Mouse (Mus musculus) midbrain, postnatal 0 days (tissue): ENCODE data around the gene 1700028J19Rik. TPM values are rescaled to one million over a fixed set of nuclear protein-coding genes. Genes with fewer than 3 reads are reported as not detected.

Experiments
- ATAC-seq: fragments of 200-750 bp; cut with Nextera tagmentation; 2 replicates; pipeline ENCODE4 v1.8.0; 2017; ENCODE audit warnings: moderate number of reproducible peaks, mild to moderate bottlenecking, moderate TSS enrichment, moderate library complexity; ENCODE audit not compliant: low FRiP score
- DNase-seq: peaks from one replicate; pipeline ENCODE4 v3.0.0-alpha.2; 2015; ENCODE audit warnings: low spot score
- H3K27ac ChIP-seq: fragments of 300-500 bp; sonication (generic); 2 replicates; pipeline ENCODE4 v1.5.1; 2014; ENCODE audit warnings: low read depth, mild to moderate bottlenecking, low read length, mixed read lengths
- H3K27me3 ChIP-seq: fragments of 300-500 bp; sonication (generic); 2 replicates; pipeline ENCODE4 v1.6.1; 2014; ENCODE audit warnings: low read length, control low read depth, mixed read lengths; ENCODE audit not compliant: insufficient read depth
- H3K36me3 ChIP-seq: fragments of 300-500 bp; sonication (generic); 2 replicates; pipeline ENCODE4 v1.6.1; 2014; ENCODE audit warnings: low read length, control low read depth, mixed read lengths; ENCODE audit not compliant: insufficient read depth
- H3K4me1 ChIP-seq: fragments of 300-500 bp; sonication (generic); 2 replicates; pipeline ENCODE4 v1.6.1; 2014; ENCODE audit warnings: mild to moderate bottlenecking, control low read depth, antibody characterized with exemption, low read length, mixed read lengths; ENCODE audit not compliant: insufficient read depth
- H3K4me2 ChIP-seq: fragments of 300-500 bp; sonication (generic); 2 replicates; pipeline ENCODE4 v1.6.1; 2014; ENCODE audit warnings: low read depth, mild to moderate bottlenecking, low read length, mixed read lengths; ENCODE audit not compliant: poor library complexity, severe bottlenecking
- H3K4me3 ChIP-seq: fragments of 300-500 bp; sonication (generic); 2 replicates; pipeline ENCODE4 v1.5.1; 2014; ENCODE audit warnings: low read depth, mild to moderate bottlenecking, low read length, moderate library complexity
- H3K9ac ChIP-seq: fragments of 300-500 bp; sonication (generic); replicated peaks from 2 replicates; pipeline ENCODE4 v1.6.1; 2014; ENCODE audit warnings: mild to moderate bottlenecking, low read length, moderate library complexity, mixed read lengths; ENCODE audit not compliant: poor library complexity, severe bottlenecking
- H3K9me3 ChIP-seq: fragments of 300-500 bp; sonication (generic); 2 replicates; pipeline ENCODE4 v1.6.1; 2016; ENCODE audit warnings: low read length, control low read depth
- CTCF ChIP-seq: IDR thresholded peaks from 2 replicates; pipeline ENCODE4 v1.5.1; 2016; ENCODE audit warnings: antibody characterized with exemption, mild to moderate bottlenecking
- WGBS: fragments of 180-500 bp; shearing (Covaris S2); extraction: QIAGEN DNeasy Blood & Tissue Kit; methylation state at CpG from one replicate; pipeline ENCODE4 v1.1.7; 2014; 5-methylcytosine and 5-hydroxymethylcytosine counted together
- polyA plus RNA-seq: library from polyadenylated mRNA; unstranded; fragments of >200 nt; fragmentation: Nextera tagmentation; extraction: Ambion mirVana; gene quantifications from 2 replicates; pipeline ENCODE4 v1.2.1, GENCODE M21; 2015
- total RNA-seq: library from RNA; depleted of rRNA; stranded (reverse); fragments of >200 nt; gene quantifications from 2 replicates; pipeline ENCODE4 v1.2.3, GENCODE M21; 2014

Gene 1700028J19Rik
- total and polyA plus RNA-seq, 2 experiments from 2014 or later = 0.88 to 1.6 TPM

GRCm38 (mm10) chr7:44277250-44277622 lies 30.7 kb upstream of the 1700028J19Rik start:
- H3K27ac ChIP-seq = no peak overlapping the region
- no peak overlapping the region for H3K4me3 ChIP-seq
- 35% methylated on average over 2 of the region's 2 CpGs for WGBS
- no peak overlapping the region for H3K9ac ChIP-seq
- peak; percentile 74 for TF ChIP-seq CTCF
- DNase-seq (peak; percentile 47), ATAC-seq (0 out of 2 replicates have a peak, but pooled peaks have one; percentile 25)
- no peaks in the 10 kb centered on the region for H3K4me1 ChIP-seq
- H3K4me2 ChIP-seq = no peak overlapping the region
- 0 out of 2 replicates have a peak, but pooled peaks cover 4% of the 10 kb centered on the region for H3K27me3 ChIP-seq
- no peaks in the 10 kb centered on the region for H3K9me3 ChIP-seq
- no peaks in the 10 kb centered on the region for H3K36me3 ChIP-seq

- H3K4me1 ChIP-seq = no peaks in the 10 kb centered on the region
- 62% methylated on average over 10 of the region's 10 CpGs for WGBS
- no peaks in the 10 kb centered on the region for H3K9me3 ChIP-seq
- 0 out of 2 replicates have a peak, but pooled peaks cover 4% of the 10 kb centered on the region for H3K27me3 ChIP-seq
- DNase-seq = no peak
- TF ChIP-seq CTCF = no peak
- ATAC-seq = no peak
- H3K4me2 ChIP-seq = no peak overlapping the region
- no peaks in the 10 kb centered on the region for H3K36me3 ChIP-seq
- no peak overlapping the region for H3K9ac ChIP-seq
- no peak overlapping the region for H3K4me3 ChIP-seq
- H3K27ac ChIP-seq = no peak overlapping the region
Measured at GRCm38 (mm10) chr7:44276461-44277249, 30.2 kb upstream of the 1700028J19Rik start.

GRCm38 (mm10) chr7:44275546-44275945 lies 29.1 kb upstream of the 1700028J19Rik start:
- DNase-seq = no peak
- ATAC-seq = no peak
- TF ChIP-seq CTCF = 0 out of 2 replicates have a peak, but pooled peaks have one; percentile 8
- Histone ChIP-seq H3K27me3 (0 out of 2 replicates have a peak, but pooled peaks cover 4% of the 10 kb centered on the region), H3K9ac (no peak overlapping the region), H3K27ac (no peak overlapping the region), H3K36me3 (no peaks in the 10 kb centered on the region), H3K4me2 (no peak overlapping the region), H3K9me3 (no peaks in the 10 kb centered on the region), H3K4me3 (no peak overlapping the region), H3K4me1 (no peaks in the 10 kb centered on the region)
- 78% methylated on average over 3 of the region's 3 CpGs for WGBS

- TF ChIP-seq CTCF = no peak
- H3K36me3 ChIP-seq = no peaks in the 10 kb centered on the region
- H3K9ac ChIP-seq = no peak overlapping the region
- no peaks in the 10 kb centered on the region for H3K4me1 ChIP-seq
- H3K27ac ChIP-seq = no peak overlapping the region
- no peaks in the 10 kb centered on the region for H3K9me3 ChIP-seq
- DNase-seq = no peak
- ATAC-seq = no peak
- no peak overlapping the region for H3K4me3 ChIP-seq
- 51% methylated on average over 11 of the region's 11 CpGs for WGBS
- H3K4me2 ChIP-seq = no peak overlapping the region
- 0 out of 2 replicates have a peak, but pooled peaks cover 4% of the 10 kb centered on the region for H3K27me3 ChIP-seq
Measured at GRCm38 (mm10) chr7:44274096-44274495, 27.6 kb upstream of the 1700028J19Rik start.

GRCm38 (mm10) chr7:44273446-44273845 lies 27.0 kb upstream of the 1700028J19Rik start:
- ATAC-seq = no peak

GRCm38 (mm10) chr7:44272546-44272945 lies 26.1 kb upstream of the 1700028J19Rik start:
- ATAC-seq (no peak), DNase-seq (no peak)
- H3K27me3 ChIP-seq = 0 out of 2 replicates have a peak, but pooled peaks cover 4% of the 10 kb centered on the region
- no peak overlapping the region for H3K4me2 ChIP-seq
- H3K9ac ChIP-seq = no peak overlapping the region
- H3K27ac ChIP-seq = no peak overlapping the region
- H3K4me3 ChIP-seq = no peak overlapping the region
- H3K9me3 ChIP-seq = no peaks in the 10 kb centered on the region
- H3K36me3 ChIP-seq = no peaks in the 10 kb centered on the region
- WGBS = 92% methylated on average over 7 of the region's 7 CpGs
- TF ChIP-seq CTCF = no peak
- H3K4me1 ChIP-seq = no peaks in the 10 kb centered on the region

More at GRCm38 (mm10) chr7:44273446-44273845, 27.0 kb upstream of the 1700028J19Rik start:
- 0 out of 2 replicates have a peak overlapping the region, but pooled peaks have one; percentile 33 for H3K9ac ChIP-seq
- H3K4me3 ChIP-seq = no peak overlapping the region
- no peak overlapping the region for H3K27ac ChIP-seq
- TF ChIP-seq CTCF = no peak
- no peaks in the 10 kb centered on the region for H3K9me3 ChIP-seq
- 0 out of 2 replicates have a peak, but pooled peaks cover 4% of the 10 kb centered on the region for H3K27me3 ChIP-seq
- no peaks in the 10 kb centered on the region for H3K4me1 ChIP-seq
- H3K36me3 ChIP-seq = no peaks in the 10 kb centered on the region
- no peak for DNase-seq
- H3K4me2 ChIP-seq = no peak overlapping the region
- 55% methylated on average over 7 of the region's 7 CpGs for WGBS
